Mouse (Mus musculus) kidney, adult 2 months (tissue): ENCODE measurements at regions not wholly inside any gene's neighbourhood (a gene's known extent, or its start where the extent isn't known, plus 50 kb on each side); places are given as distances from the start of the nearest gene placed in this dataset.

Experiments
- CTCF ChIP-seq: fragments of 200-500 bp; conservative IDR thresholded peaks from 2 replicates; pipeline ENCODE4 v1.5.1; 2011; ENCODE audit warnings: low read depth, mild to moderate bottlenecking, control low read depth, low read length, moderate library complexity, mixed read lengths; ENCODE audit not compliant: insufficient read depth, insufficient read length
- POLR2A ChIP-seq: fragments of 200-500 bp; IDR thresholded peaks from one replicate; pipeline ENCODE4 v1.6.1; 2011; ENCODE audit warnings: low read depth, low read length, control low read depth

DNA sequence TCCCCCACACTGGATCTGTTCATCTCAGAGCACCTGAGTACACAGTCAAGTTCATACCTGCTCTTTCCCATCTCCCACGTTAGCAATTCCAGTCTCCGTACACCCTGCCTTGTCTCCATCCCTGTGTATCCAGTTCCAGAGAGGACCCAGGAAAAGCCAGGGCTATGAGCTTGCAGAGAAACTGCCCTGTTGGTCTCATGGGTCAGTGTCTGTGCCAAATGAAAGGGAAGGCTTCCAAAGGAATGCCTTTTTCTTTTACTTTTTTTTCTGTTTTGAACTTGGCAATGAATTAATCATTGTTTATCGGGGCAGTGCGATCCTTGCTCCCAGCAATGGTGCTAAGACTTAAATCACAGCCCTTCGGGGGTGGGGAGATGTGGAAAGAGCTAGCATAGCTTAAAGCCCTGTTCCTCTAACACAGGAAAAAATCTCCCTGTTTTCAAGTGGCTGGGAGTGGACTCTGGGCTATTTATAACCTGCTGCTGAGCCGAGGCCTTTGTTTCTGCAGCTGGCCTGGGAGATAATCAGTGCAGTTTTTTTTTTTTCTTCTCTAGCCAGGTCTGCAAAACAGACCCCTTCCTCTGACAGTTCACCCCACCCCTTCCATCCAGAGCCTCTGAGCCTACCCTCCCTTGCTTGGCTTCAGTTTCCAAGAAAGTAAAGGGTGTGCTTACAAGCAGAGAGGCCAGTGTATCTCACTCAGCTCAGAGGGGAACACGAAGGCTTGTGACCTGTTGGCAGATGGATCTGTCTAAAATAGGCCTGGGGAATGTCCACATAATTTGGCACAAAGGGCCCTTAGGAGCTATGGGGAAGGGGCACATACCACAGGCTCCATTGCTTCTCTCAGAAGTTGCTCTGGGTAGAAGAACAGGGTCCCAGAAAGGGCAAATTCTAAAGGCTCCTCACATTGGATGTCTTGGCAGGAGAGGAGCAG is 308.6 kb downstream of the Gm49356 start:
- TF ChIP-seq CTCF (no peak), POLR2A (no peak)
